31 mouse cellular contexts compared by ENCODE assay signal in the genomic region with DNA sequence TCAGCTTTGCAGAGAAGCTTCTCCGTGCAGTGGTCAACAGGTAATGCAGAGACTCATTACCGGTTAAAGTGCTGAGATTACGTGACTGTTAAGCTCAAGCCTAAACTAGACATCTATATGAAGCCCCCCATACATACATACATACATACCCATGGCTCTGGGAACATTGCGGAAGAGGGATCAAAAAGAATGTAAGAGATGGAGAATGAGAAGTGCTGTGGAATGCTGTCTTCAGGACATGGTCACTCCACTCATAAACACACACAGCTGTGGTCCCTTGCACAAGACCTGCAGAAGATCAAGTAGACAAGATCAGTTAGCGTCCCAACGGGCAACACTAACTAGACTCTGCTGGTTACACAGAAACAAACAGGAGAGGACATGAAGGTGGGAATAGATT.
"Had no signal": no experiment of that assay in that cellular context is flagged by ENCODE, and none has a peak within 500 bp of the region (broad histone marks: within the 10 kb centered on the region; RNA-seq: fewer than 3 reads in every experiment).

No protein-coding gene starts in this region.

- H3K9me3 ChIP-seq: limb, embryonic 10.5 days; limb, embryonic 13.5 days; limb, embryonic 15.5 days; liver, embryonic 12.5 days; liver, embryonic 13.5 days; liver, embryonic 15.5 days; lung, embryonic 15.5 days; megakaryocyte, embryonic 14.5 days; midbrain, embryonic 12.5 days; midbrain, embryonic 15.5 days; neural tube, embryonic 12.5 days had no signal

- H3K27me3 ChIP-seq: limb, embryonic 12.5 days; limb, embryonic 13.5 days; limb, embryonic 15.5 days; liver, embryonic 12.5 days; liver, embryonic 13.5 days; liver, embryonic 15.5 days; lung, embryonic 15.5 days; megakaryocyte, embryonic 14.5 days; midbrain, embryonic 12.5 days; midbrain, embryonic 15.5 days; neural tube, embryonic 12.5 days had no signal

- H3K4me3 ChIP-seq: left cerebral cortex, adult 2 months; limb, embryonic 10.5 days; limb, embryonic 12.5 days; limb, embryonic 13.5 days; limb, embryonic 15.5 days; liver, embryonic 12.5 days; liver, embryonic 13.5 days; liver, embryonic 15.5 days; lung, embryonic 15.5 days; midbrain, embryonic 10.5 days; midbrain, embryonic 12.5 days; midbrain, embryonic 15.5 days; myocyte; neural tube, embryonic 12.5 days had no signal

- H3K27ac ChIP-seq: left cerebral cortex, adult 2 months; limb, embryonic 10.5 days; limb, embryonic 12.5 days; limb, embryonic 13.5 days; limb, embryonic 15.5 days; liver, embryonic 12.5 days; liver, embryonic 13.5 days; liver, embryonic 14.5 days; liver, embryonic 15.5 days; lung, embryonic 15.5 days; macrophage; midbrain, embryonic 10.5 days; midbrain, embryonic 12.5 days; midbrain, embryonic 15.5 days; neural tube, embryonic 12.5 days had no signal

- DNase-seq: left cerebral cortex, postnatal 4 days; liver; liver, embryonic 13.5 days; liver, postnatal 0 days; lung, adult 18-20 months; lung, adult 2 months; lung, embryonic 14.5 days; lung, postnatal 10 days; lung, postnatal 14 days; lung, postnatal 36 days; lung, postnatal 4 days; midbrain, embryonic 14.5 days had no signal

- H3K4me2 ChIP-seq: limb, embryonic 12.5 days; limb, embryonic 13.5 days; limb, embryonic 15.5 days; liver, embryonic 11.5 days; liver, embryonic 12.5 days; liver, embryonic 13.5 days; liver, embryonic 15.5 days; lung, embryonic 14.5 days; lung, embryonic 15.5 days; midbrain, embryonic 12.5 days; midbrain, embryonic 15.5 days; neural tube, embryonic 12.5 days had no signal

- H3K9ac ChIP-seq: limb, embryonic 12.5 days; limb, embryonic 13.5 days; limb, embryonic 15.5 days; liver, embryonic 12.5 days; liver, embryonic 13.5 days; liver, embryonic 14.5 days; liver, embryonic 15.5 days; liver, postnatal 0 days; lung, embryonic 14.5 days; lung, embryonic 15.5 days; midbrain, embryonic 12.5 days; midbrain, embryonic 15.5 days; neural tube, embryonic 12.5 days had no signal

- H3K36me3 ChIP-seq: limb, embryonic 10.5 days; limb, embryonic 12.5 days; limb, embryonic 13.5 days; limb, embryonic 15.5 days; liver, embryonic 12.5 days; liver, embryonic 13.5 days; liver, embryonic 15.5 days; lung, embryonic 15.5 days; midbrain, embryonic 10.5 days; midbrain, embryonic 12.5 days; midbrain, embryonic 15.5 days; neural tube, embryonic 12.5 days had no signal

- ATAC-seq: liver, embryonic 12.5 days; liver, postnatal 0 days; lung, postnatal 0 days; midbrain, embryonic 15.5 days; midbrain, embryonic 16.5 days had no signal

- H3K4me1 ChIP-seq: limb, embryonic 10.5 days; limb, embryonic 12.5 days; limb, embryonic 13.5 days; limb, embryonic 15.5 days; liver, embryonic 12.5 days; liver, embryonic 13.5 days; liver, embryonic 15.5 days; lung, embryonic 15.5 days; megakaryocyte, embryonic 14.5 days; midbrain, embryonic 10.5 days; midbrain, embryonic 12.5 days; midbrain, embryonic 15.5 days had no signal
